Mouse (Mus musculus) adrenal gland, adult 2 months (tissue): ENCODE measurements around the gene Olfr430. TPM values are rescaled to one million over a fixed set of nuclear protein-coding genes. Genes with fewer than 3 reads are reported as not detected.

ENCODE experiments used
- polyA plus RNA-seq: library from polyadenylated mRNA; depleted of rRNA; stranded (reverse); fragments of >200 nt; gene quantifications from 2 replicates; pipeline ENCODE4 v1.2.3, GENCODE M21; 2012; rRNA removed
- total RNA-seq, 2 experiments: library from RNA; stranded (reverse); gene quantifications; 2 replicates each; pipeline ENCODE4 v1.2.3; 2021

The Olfr430 gene
- total and polyA plus RNA-seq, 3 experiments = not detected

Other genes starting within 250 kb of the Olfr430 start
- gene Ifi211, start 153.6 kb upstream of the Olfr430 start, total RNA-seq = 1 to 10 TPM; 2.2 to 3.4 TPM
- 0.13 and 0.22 TPM in 2 replicates for gene Ifi211, start 153.6 kb upstream of the Olfr430 start, polyA plus RNA-seq
- 10 to 100 TPM in 1 of 2 experiments, 1 to 10 TPM in 1; 9.9 to 15.1 TPM for gene Mndal, start 124.1 kb upstream of the Olfr430 start, total RNA-seq
- 0.44 and 1.2 TPM in 2 replicates for gene Mndal, start 124.1 kb upstream of the Olfr430 start, polyA plus RNA-seq
- 10 to 100 TPM in 1 of 2 experiments, 1 to 10 TPM in 1; 9.5 to 12.3 TPM for gene Ifi203, start 123.9 kb upstream of the Olfr430 start, total RNA-seq
- gene Ifi203, start 123.9 kb upstream of the Olfr430 start, polyA plus RNA-seq = 2.8 and 3.3 TPM in 2 replicates
- gene Ifi202b, start 83.9 kb upstream of the Olfr430 start, total RNA-seq = not detected
- not detected in 2 replicates for gene Ifi202b, start 83.9 kb upstream of the Olfr430 start, polyA plus RNA-seq
- gene Ifi205, start 34.8 kb upstream of the Olfr430 start, total RNA-seq = 1 to 10 TPM; 6.7 to 8.6 TPM
- 0.02 TPM in 1 of 2 replicates, not detected in the other for gene Ifi205, start 34.8 kb upstream of the Olfr430 start, polyA plus RNA-seq
- not detected for gene Olfr433, start 25.9 kb upstream of the Olfr430 start, total RNA-seq
- 0.13 TPM in 1 of 2 replicates, not detected in the other for gene Olfr433, start 25.9 kb upstream of the Olfr430 start, polyA plus RNA-seq
- not detected for gene Olfr432, start 17.4 kb upstream of the Olfr430 start, total RNA-seq
- 0.15 TPM in 1 of 2 replicates, not detected in the other for gene Olfr432, start 17.4 kb upstream of the Olfr430 start, polyA plus RNA-seq
- not detected for gene Olfr429, start 17.7 kb downstream of the Olfr430 start, total RNA-seq
- not detected in 2 replicates for gene Olfr429, start 17.7 kb downstream of the Olfr430 start, polyA plus RNA-seq
- gene Olfr427, start 30.3 kb downstream of the Olfr430 start, total RNA-seq = not detected
- not detected in 2 replicates for gene Olfr427, start 30.3 kb downstream of the Olfr430 start, polyA plus RNA-seq
- gene Olfr231, start 54.6 kb downstream of the Olfr430 start, total RNA-seq = not detected
- gene Olfr231, start 54.6 kb downstream of the Olfr430 start, polyA plus RNA-seq = not detected in 2 replicates
- not detected for gene Olfr424, start 64.9 kb downstream of the Olfr430 start, total RNA-seq
- not detected in 2 replicates for gene Olfr424, start 64.9 kb downstream of the Olfr430 start, polyA plus RNA-seq
- gene Olfr420, start 89.0 kb downstream of the Olfr430 start, total RNA-seq = not detected
- not detected in 2 replicates for gene Olfr420, start 89.0 kb downstream of the Olfr430 start, polyA plus RNA-seq
- gene Spta1, start 106.2 kb downstream of the Olfr430 start, total RNA-seq = under 1 TPM; 0.46 to 0.52 TPM
- 0.02 TPM in 1 of 2 replicates, not detected in the other for gene Spta1, start 106.2 kb downstream of the Olfr430 start, polyA plus RNA-seq
- not detected for gene Olfr419, start 185.5 kb downstream of the Olfr430 start, total RNA-seq
- gene Olfr419, start 185.5 kb downstream of the Olfr430 start, polyA plus RNA-seq = not detected in 2 replicates